Comparison of ENCODE assay signal across 8 mouse cellular contexts in genomic region chr10:84388357-84389141, GRCm38 (mm10). TPM values are rescaled to one million over a fixed set of nuclear protein-coding genes. Genes with fewer than 3 reads are reported as not detected.
DNase-seq lines count a peak whose midpoint lies in the region; ATAC-seq and TF ChIP-seq lines count a peak whose summit lies in the region.

No protein-coding gene starts in this region.

- H3K27ac ChIP-seq in cerebellum, adult 2 months (ENCODE audit: insufficient read depth, low read length) = peak overlapping the region; percentile 79
- peak overlapping the region; percentile 54 for H3K27ac ChIP-seq in embryonic facial prominence, embryonic 14.5 days (replicated peaks; ENCODE audit: low read depth, low read length)
- peak overlapping the region; percentile 96 for H3K27ac ChIP-seq in heart, embryonic 16.5 days (ENCODE audit: low read length)
- H3K27ac ChIP-seq in midbrain, embryonic 11.5 days (ENCODE audit: low read depth, low read length) = peak overlapping the region; percentile 35; the same call in 1 of the 2 replicates

- H3K36me3 ChIP-seq in embryonic facial prominence, embryonic 14.5 days (ENCODE audit: control insufficient read depth, insufficient read depth, low read length) = peaks cover 8% of the 10 kb centered on the region
- peaks cover 7% of the 10 kb centered on the region; the same call in 1 of the 2 replicates for H3K36me3 ChIP-seq in heart, embryonic 16.5 days (ENCODE audit: control insufficient read depth, insufficient read depth)
- H3K36me3 ChIP-seq in midbrain, embryonic 11.5 days (ENCODE audit: control insufficient read depth, insufficient read depth, low read length) = no peaks in the 10 kb centered on the region

- TF ChIP-seq POLR2A in cerebellum, adult 2 months (IDR thresholded peaks at IDR 0.05; ENCODE audit: borderline replicate concordance, insufficient read depth, low read length) = no peak

- 35% methylated on average over 22 of the region's 22 CpGs for WGBS in cerebellum, adult 2 months
- WGBS in embryonic facial prominence, embryonic 14.5 days = 21% methylated on average over 22 of the region's 22 CpGs
- 10% methylated on average over 22 of the region's 22 CpGs for WGBS in heart, embryonic 16.5 days
- 62% methylated on average over 22 of the region's 22 CpGs for WGBS in midbrain, embryonic 11.5 days

- H3K9me3 ChIP-seq in embryonic facial prominence, embryonic 14.5 days (ENCODE audit: control insufficient read depth, low read length) = no peaks in the 10 kb centered on the region
- H3K9me3 ChIP-seq in heart, embryonic 16.5 days (replicated peaks; ENCODE audit: control insufficient read depth, low read length) = no peaks in the 10 kb centered on the region
- H3K9me3 ChIP-seq in midbrain, embryonic 11.5 days (ENCODE audit: control insufficient read depth, low read length) = no peaks in the 10 kb centered on the region

- H3K27me3 ChIP-seq in cerebellum, adult 2 months (ENCODE audit: control insufficient read depth, insufficient read depth, low read length) = no peaks in the 10 kb centered on the region
- H3K27me3 ChIP-seq in embryonic facial prominence, embryonic 14.5 days (replicated peaks; ENCODE audit: control insufficient read depth, insufficient read depth, low read length) = no peaks in the 10 kb centered on the region
- no peaks in the 10 kb centered on the region for H3K27me3 ChIP-seq in heart, embryonic 16.5 days (ENCODE audit: control insufficient read depth, insufficient read depth, low read length)
- no peaks in the 10 kb centered on the region for H3K27me3 ChIP-seq in midbrain, embryonic 11.5 days (ENCODE audit: control insufficient read depth, insufficient read depth, low read length)

- H3K4me3 ChIP-seq in cerebellum, adult 2 months (replicated peaks; ENCODE audit: insufficient read depth, low read depth, low read length) = no peak overlapping the region
- H3K4me3 ChIP-seq in embryonic facial prominence, embryonic 14.5 days (ENCODE audit: low read depth, low read length) = no peak overlapping the region
- peak overlapping the region; percentile 36 for H3K4me3 ChIP-seq in heart, embryonic 16.5 days (ENCODE audit: low read length)
- H3K4me3 ChIP-seq in midbrain, embryonic 11.5 days (ENCODE audit: low read depth, low read length) = no peak overlapping the region

- no peak for TF ChIP-seq CTCF in cerebellum, adult 2 months (IDR thresholded peaks at IDR 0.05; ENCODE audit: borderline replicate concordance, insufficient read depth, low read depth, low read length)

- peak in 1 of 2 experiments; percentile 53 for DNase-seq in cerebellum, adult 2 months
- DNase-seq in cerebellum, postnatal 25 days = no peak
- peak; percentile 77 for DNase-seq in embryonic facial prominence, embryonic 14.5 days (ENCODE audit: low spot score)
- peak; percentile 46 to 70 for DNase-seq in kidney, postnatal 4 days
- no peak for DNase-seq in midbrain, embryonic 11.5 days (ENCODE audit: low spot score, missing footprints)
- no peak for DNase-seq in spleen, postnatal 10 days (ENCODE audit: low spot score in 2 of 2)

- peak; percentile 19; the same call in 1 of the 2 replicates for ATAC-seq in embryonic facial prominence, embryonic 14.5 days (ENCODE audit: low read depth)
- ATAC-seq in heart, embryonic 16.5 days (replicated peaks; ENCODE audit: extremely low read depth, insufficient read depth, low FRiP score) = peak; percentile 74
- ATAC-seq in midbrain, embryonic 11.5 days (ENCODE audit: low FRiP score) = no peak
- ATAC-seq in CD4-positive, CD25-positive, alpha-beta regulatory T cell, adult 4 months = no peak

- H3K9ac ChIP-seq in embryonic facial prominence, embryonic 14.5 days (ENCODE audit: low read depth, low read length) = no peak overlapping the region
- H3K9ac ChIP-seq in heart, embryonic 16.5 days (ENCODE audit: low read length) = peak overlapping the region; percentile 69
- peak overlapping the region; percentile 24; the same call in 1 of the 2 replicates for H3K9ac ChIP-seq in midbrain, embryonic 11.5 days (ENCODE audit: low read length)

- peak overlapping the region; percentile 38 for H3K4me2 ChIP-seq in embryonic facial prominence, embryonic 14.5 days (ENCODE audit: low read depth, low read length)
- peak overlapping the region; percentile 63 for H3K4me2 ChIP-seq in heart, embryonic 16.5 days (ENCODE audit: low read depth, low read length)
- no peak overlapping the region for H3K4me2 ChIP-seq in midbrain, embryonic 11.5 days

- peaks cover 50% of the 10 kb centered on the region for H3K4me1 ChIP-seq in cerebellum, adult 2 months (ENCODE audit: control insufficient read depth, insufficient read depth, low read length)
- H3K4me1 ChIP-seq in embryonic facial prominence, embryonic 14.5 days (ENCODE audit: control insufficient read depth, insufficient read depth, low read length) = peaks cover 46% of the 10 kb centered on the region
- peaks cover 75% of the 10 kb centered on the region for H3K4me1 ChIP-seq in heart, embryonic 16.5 days (ENCODE audit: control insufficient read depth, insufficient read depth, low read length)
- H3K4me1 ChIP-seq in midbrain, embryonic 11.5 days (ENCODE audit: control insufficient read depth, insufficient read depth, low read length) = peaks cover 61% of the 10 kb centered on the region

RNA-seq across cellular contexts. Expression of gene Nuak1, which starts 51.8 kb away (rescaled TPM):
- 39.8 and 41.5 TPM in 2 replicates for polyA plus RNA-seq in cerebellum, adult 2 months (2012; rRNA removed)
- polyA plus RNA-seq in embryonic facial prominence, embryonic 14.5 days (2014; fragmentation: Nextera tagmentation; extraction: Ambion mirVana) = 3.3 and 3.7 TPM in 2 replicates
- 3.0 and 3.2 TPM in 2 replicates for polyA plus RNA-seq in heart, embryonic 16.5 days (2015; fragmentation: Nextera tagmentation; extraction: Ambion mirVana)
- polyA plus RNA-seq in midbrain, embryonic 11.5 days (2014; fragmentation: Nextera tagmentation; extraction: Ambion mirVana) = 4.8 TPM in 2 replicates
- polyA plus RNA-seq in CD4-positive, CD25-positive, alpha-beta regulatory T cell, adult 4 months (2017; shearing (Covaris generic)) = not detected

Comparison
In these comparisons a context has a peak if more than half of its experiments do, and no peak if none do; other contexts are left out.
1. DNase-seq: peak in embryonic facial prominence, embryonic 14.5 days (single experiment) and kidney, postnatal 4 days (2 of 2); none in cerebellum, postnatal 25 days (0 of 2), midbrain, embryonic 11.5 days (single experiment) and spleen, postnatal 10 days (0 of 2).
2. H3K27ac ChIP-seq: peak in every context shown above with its lines; median percentile 96 in heart, embryonic 16.5 days; 79 in cerebellum, adult 2 months; 54 in embryonic facial prominence, embryonic 14.5 days; 35 in midbrain, embryonic 11.5 days.
3. ATAC-seq: peak in embryonic facial prominence, embryonic 14.5 days (single experiment) and heart, embryonic 16.5 days (single experiment); none in midbrain, embryonic 11.5 days (single experiment) and CD4-positive, CD25-positive, alpha-beta regulatory T cell, adult 4 months (single experiment).